Mouse (Mus musculus): ENCODE results near the gene Nupr1. TPM values are rescaled to one million over a fixed set of nuclear protein-coding genes. Genes with fewer than 3 reads are reported as not detected.

Nupr1 gene
- 0.27 and 0.35 TPM in 2 replicates for polyA plus RNA-seq (2012)

DNA sequence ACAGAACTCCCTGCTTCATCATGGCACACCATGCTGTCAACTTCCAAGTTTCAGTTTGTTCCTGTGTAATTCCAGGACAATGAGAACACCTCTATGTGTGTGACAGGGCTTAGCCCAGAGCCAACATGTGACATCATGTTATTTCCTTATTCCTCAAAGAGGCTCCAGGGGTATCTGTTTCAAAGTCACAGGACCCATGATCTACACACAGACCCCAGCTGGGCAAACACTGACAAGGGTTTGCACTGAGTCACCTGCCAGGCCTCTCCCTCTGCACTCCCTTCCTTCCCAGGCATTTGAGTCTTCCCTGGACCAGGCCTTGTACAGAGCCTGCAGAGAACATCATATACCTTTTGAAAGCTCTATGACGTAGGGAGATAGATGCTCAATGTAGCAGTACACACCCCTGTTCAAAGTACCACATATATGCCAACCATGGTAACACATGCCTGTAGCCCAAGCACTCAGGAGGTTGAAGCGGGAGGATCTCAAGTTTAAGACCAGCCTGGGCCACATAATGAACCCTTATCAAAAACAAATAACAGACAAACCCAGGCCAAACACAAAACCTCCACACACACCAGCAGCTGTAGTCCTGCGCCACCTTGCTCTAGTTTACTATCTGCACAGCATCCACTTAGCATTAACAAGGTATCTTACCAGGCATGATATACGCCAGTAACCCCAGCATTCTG, at the start of gene Nupr1:
TSS of gene Nupr1 (minus strand) at position 38 of the 695 bp plus-strand sequence.
- H3K36me3 ChIP-seq (ENCODE audit: control insufficient read depth): no peaks in the 10 kb centered on the region
- H3K4me3 ChIP-seq (replicated peaks): no peak within 1 kb of the TSS
- H3K27me3 ChIP-seq (ENCODE audit: control insufficient read depth): no peaks in the 10 kb centered on the region
- no peak for TF ChIP-seq GATA1 (IDR thresholded peaks at IDR 0.05; ENCODE audit: low read length)
- no peak for TF ChIP-seq TAL1 (IDR thresholded peaks at IDR 0.05; ENCODE audit: low read length)
- H3K4me1 ChIP-seq (ENCODE audit: control insufficient read depth): peaks cover 5% of the 10 kb centered on the region
- H3K9me3 ChIP-seq (ENCODE audit: control insufficient read depth, low read length): no peaks in the 10 kb centered on the region

DNA sequence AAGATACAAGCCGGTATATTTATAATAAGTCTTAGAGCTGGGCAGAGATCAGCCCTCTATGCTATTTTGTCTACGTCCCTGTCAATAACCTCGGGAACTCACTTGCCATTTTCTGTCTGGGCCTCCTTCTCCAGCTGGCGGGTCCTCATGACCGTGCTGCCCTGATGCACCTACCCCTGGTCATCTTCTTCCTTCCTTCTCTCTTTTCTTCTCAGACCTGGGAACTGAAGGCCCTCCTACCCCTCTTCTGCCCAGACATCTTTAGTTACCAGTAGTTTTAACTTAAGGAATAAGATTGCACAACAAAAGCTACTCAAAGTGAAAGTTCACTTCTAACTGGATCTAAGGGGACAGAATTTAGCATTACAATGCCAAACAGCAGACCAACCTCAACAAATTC, 49.0 kb upstream of the Nupr1 start:
- Histone ChIP-seq H3K4me1 (ENCODE audit: control insufficient read depth) (no peaks in the 10 kb centered on the region), H3K4me3 (replicated peaks) (no peak overlapping the region), H3K27me3 (ENCODE audit: control insufficient read depth) (no peaks in the 10 kb centered on the region), H3K9me3 (ENCODE audit: control insufficient read depth, low read length) (no peaks in the 10 kb centered on the region), H3K36me3 (ENCODE audit: control insufficient read depth) (peaks cover 29% of the 10 kb centered on the region)
- TF ChIP-seq TAL1 (IDR thresholded peaks at IDR 0.05; ENCODE audit: low read length) (no peak), GATA1 (IDR thresholded peaks at IDR 0.05; ENCODE audit: low read length) (no peak)

DNA sequence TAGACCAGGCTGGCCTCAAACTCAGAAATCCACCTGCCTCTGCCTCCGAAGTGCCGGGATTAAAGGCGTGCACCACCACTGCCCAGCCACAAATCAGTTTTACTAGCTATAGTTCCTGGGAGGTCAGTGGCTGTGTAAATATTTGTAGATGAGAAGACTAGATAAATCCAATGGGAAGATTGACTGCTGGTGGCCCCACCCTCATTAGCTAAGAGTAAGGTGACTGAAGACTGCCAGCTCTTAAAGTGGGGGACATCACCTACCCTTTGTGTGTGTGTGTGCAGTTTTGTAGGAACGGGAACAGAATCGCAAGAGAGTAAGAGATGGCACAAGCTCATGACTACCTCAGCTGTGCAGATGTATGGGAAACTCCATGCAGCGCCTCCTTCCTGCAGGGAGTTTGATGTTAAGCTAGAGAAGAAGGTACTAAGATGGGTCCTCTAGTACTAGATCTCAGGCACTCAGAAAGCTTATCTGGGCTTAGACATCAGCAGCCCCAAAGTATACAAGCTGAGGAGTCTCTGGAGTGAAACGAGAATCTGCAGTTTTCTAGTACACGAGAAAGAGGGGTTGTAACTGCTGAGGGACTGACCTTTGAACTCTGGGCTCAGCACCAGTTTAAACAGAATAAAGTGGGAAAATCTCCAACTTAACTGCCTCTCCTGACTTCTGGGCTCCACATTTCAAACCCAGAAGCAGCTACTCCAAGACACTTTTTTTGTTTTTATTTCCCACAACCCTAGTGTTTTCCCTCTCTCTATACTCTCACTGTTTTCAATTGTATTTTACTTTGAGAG, 48.1 kb upstream of the Nupr1 start:
- Histone ChIP-seq H3K27me3 (ENCODE audit: control insufficient read depth) (no peaks in the 10 kb centered on the region), H3K36me3 (ENCODE audit: control insufficient read depth) (peaks cover 38% of the 10 kb centered on the region), H3K4me3 (replicated peaks) (no peak overlapping the region), H3K4me1 (ENCODE audit: control insufficient read depth) (no peaks in the 10 kb centered on the region), H3K9me3 (ENCODE audit: control insufficient read depth, low read length) (no peaks in the 10 kb centered on the region)
- TF ChIP-seq GATA1 (IDR thresholded peaks at IDR 0.05; ENCODE audit: low read length) (no peak), TAL1 (IDR thresholded peaks at IDR 0.05; ENCODE audit: low read length) (no peak)

DNA sequence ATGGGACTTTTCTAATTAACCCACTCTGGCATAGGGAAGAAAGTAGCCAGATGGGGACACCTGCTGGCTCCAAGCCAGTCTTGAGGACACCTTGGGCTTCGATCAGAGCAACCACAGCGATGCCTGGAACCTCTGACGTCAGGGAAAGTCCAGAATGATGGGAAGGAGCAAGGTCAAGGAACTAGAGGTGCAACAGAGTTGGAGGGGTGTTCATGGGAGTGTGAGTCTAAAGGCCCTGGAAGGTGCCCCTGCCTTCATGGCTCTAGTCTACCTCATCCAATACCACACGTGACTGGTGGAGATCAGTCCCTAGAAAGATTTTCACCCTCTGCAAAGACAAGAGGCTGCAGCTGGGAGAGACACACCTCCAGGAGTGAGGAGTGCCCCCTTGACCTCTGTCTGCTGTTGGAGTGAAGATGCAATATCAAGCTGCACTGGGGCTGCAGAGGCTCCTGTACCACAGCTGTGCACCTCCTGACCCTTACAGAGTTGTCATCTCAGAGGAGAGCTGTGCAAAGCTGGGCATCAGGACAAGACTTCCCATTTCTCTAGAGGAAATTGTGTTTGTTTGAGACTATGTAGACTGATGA, 46.1 kb upstream of the Nupr1 start:
- H3K9me3 ChIP-seq (ENCODE audit: control insufficient read depth, low read length): no peaks in the 10 kb centered on the region
- H3K36me3 ChIP-seq (ENCODE audit: control insufficient read depth): peaks cover 57% of the 10 kb centered on the region
- TF ChIP-seq GATA1 (IDR thresholded peaks at IDR 0.05; ENCODE audit: low read length): no peak
- TF ChIP-seq TAL1 (IDR thresholded peaks at IDR 0.05; ENCODE audit: low read length): no peak
- no peaks in the 10 kb centered on the region for H3K4me1 ChIP-seq (ENCODE audit: control insufficient read depth)
- no peak overlapping the region for H3K4me3 ChIP-seq (replicated peaks)
- H3K27me3 ChIP-seq (ENCODE audit: control insufficient read depth): no peaks in the 10 kb centered on the region

DNA sequence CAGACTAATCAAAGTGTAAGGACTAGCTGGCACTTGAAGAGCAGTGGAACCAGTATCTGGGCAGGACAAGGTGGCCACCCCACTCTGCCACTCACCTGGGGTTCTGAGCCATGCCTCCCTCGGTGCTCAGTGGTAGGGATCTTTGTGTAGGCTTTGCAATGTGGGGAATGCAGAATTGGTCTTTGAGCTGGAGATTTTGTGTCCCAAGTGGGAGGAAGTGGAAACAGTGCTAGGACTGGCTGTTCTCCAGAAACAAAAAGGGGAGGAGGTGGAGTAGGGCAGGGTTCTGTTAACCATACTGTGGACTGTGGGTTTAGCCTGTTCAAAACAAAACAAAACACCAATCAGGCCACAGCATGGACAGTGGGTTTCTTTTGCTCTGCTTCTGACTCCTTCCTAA, 45.5 kb upstream of the Nupr1 start, which contains the start of gene Sult1a1:
TSS of gene Sult1a1 (minus strand) at position 226 of the 400 bp plus-strand sequence.
- Histone ChIP-seq H3K36me3 (ENCODE audit: control insufficient read depth) (peaks cover 62% of the 10 kb centered on the region), H3K9me3 (ENCODE audit: control insufficient read depth, low read length) (no peaks in the 10 kb centered on the region), H3K4me3 (replicated peaks) (no peak within 1 kb of the TSS), H3K4me1 (ENCODE audit: control insufficient read depth) (no peaks in the 10 kb centered on the region), H3K27me3 (ENCODE audit: control insufficient read depth) (no peaks in the 10 kb centered on the region)
- TF ChIP-seq GATA1 (IDR thresholded peaks at IDR 0.05; ENCODE audit: low read length) (no peak), TAL1 (IDR thresholded peaks at IDR 0.05; ENCODE audit: low read length) (no peak)

DNA sequence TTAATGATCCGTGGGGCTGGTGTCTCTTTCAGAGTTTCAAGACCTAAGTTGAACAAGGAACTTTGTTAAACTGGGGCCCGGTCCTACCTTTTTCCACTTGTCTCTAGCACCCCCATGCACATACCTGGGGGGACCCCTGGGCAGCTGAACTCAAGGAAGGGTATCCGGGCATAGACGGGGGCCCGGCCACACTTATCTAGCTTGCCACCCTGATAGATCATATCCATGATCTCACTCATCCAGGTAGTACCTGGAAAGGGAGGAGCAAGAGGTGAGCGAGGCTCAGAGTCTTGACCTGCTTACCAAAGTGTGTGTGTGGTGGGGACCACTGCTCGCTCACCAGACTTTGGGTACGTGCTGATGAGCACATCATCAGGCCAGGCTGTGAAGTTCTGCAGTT, 44.4 kb upstream of the Nupr1 start:
- Histone ChIP-seq H3K4me3 (replicated peaks) (no peak overlapping the region), H3K27me3 (ENCODE audit: control insufficient read depth) (no peaks in the 10 kb centered on the region), H3K9me3 (ENCODE audit: control insufficient read depth, low read length) (no peaks in the 10 kb centered on the region), H3K36me3 (ENCODE audit: control insufficient read depth) (peaks cover 73% of the 10 kb centered on the region), H3K4me1 (ENCODE audit: control insufficient read depth) (no peaks in the 10 kb centered on the region)
- TF ChIP-seq TAL1 (IDR thresholded peaks at IDR 0.05; ENCODE audit: low read length) (no peak), GATA1 (IDR thresholded peaks at IDR 0.05; ENCODE audit: low read length) (no peak)

DNA sequence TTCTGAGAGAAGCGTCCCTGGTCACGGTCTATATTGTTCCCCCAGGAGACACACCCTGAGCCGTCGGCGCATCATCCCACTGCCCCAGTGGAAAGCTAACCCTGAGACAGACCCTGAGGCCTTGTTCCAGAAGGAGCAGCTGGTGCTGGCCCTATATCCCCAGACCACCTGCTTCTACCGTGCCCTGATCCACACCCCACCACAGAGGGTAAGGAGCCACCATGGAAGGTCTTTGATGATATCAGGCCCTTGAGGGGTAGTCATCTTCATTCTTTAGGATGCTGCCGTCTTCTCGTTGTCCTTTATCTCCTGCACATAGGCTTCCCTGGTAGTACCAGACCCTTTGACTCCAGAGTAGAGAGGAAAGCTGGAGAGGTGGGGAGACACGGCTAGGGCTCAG, 41.5 kb upstream of the Nupr1 start:
- Histone ChIP-seq H3K4me1 (ENCODE audit: control insufficient read depth) (no peaks in the 10 kb centered on the region), H3K4me3 (replicated peaks) (no peak overlapping the region), H3K9me3 (ENCODE audit: control insufficient read depth, low read length) (no peaks in the 10 kb centered on the region), H3K36me3 (ENCODE audit: control insufficient read depth) (peaks cover 86% of the 10 kb centered on the region), H3K27me3 (ENCODE audit: control insufficient read depth) (no peaks in the 10 kb centered on the region)
- TF ChIP-seq TAL1 (IDR thresholded peaks at IDR 0.05; ENCODE audit: low read length) (no peak), GATA1 (IDR thresholded peaks at IDR 0.05; ENCODE audit: low read length) (no peak)

DNA sequence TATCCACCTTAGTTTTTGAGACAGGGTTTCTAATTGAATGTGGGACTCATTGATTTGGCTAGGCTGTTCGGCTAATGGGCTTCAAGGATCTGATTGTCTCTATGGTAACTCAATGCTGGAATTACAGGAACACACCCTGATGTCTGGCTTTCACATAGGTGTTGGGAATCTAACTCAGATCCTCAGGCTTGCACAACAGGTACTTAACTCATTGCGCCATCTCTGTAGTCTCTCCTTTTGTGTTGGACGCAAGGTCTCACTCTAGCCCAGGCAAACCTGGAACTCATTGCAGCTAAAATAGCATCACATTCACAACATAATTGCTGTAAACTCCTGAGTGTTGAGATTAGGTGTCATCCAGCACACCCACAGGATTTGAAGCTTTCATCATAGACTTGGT, 39.5 kb upstream of the Nupr1 start:
- H3K4me3 ChIP-seq (replicated peaks): no peak overlapping the region
- TF ChIP-seq TAL1 (IDR thresholded peaks at IDR 0.05; ENCODE audit: low read length) (no peak), GATA1 (IDR thresholded peaks at IDR 0.05; ENCODE audit: low read length) (no peak)
- no peaks in the 10 kb centered on the region for H3K27me3 ChIP-seq (ENCODE audit: control insufficient read depth)
- no peaks in the 10 kb centered on the region for H3K4me1 ChIP-seq (ENCODE audit: control insufficient read depth)
- no peaks in the 10 kb centered on the region for H3K9me3 ChIP-seq (ENCODE audit: control insufficient read depth, low read length)
- peaks cover 90% of the 10 kb centered on the region for H3K36me3 ChIP-seq (ENCODE audit: control insufficient read depth)

DNA sequence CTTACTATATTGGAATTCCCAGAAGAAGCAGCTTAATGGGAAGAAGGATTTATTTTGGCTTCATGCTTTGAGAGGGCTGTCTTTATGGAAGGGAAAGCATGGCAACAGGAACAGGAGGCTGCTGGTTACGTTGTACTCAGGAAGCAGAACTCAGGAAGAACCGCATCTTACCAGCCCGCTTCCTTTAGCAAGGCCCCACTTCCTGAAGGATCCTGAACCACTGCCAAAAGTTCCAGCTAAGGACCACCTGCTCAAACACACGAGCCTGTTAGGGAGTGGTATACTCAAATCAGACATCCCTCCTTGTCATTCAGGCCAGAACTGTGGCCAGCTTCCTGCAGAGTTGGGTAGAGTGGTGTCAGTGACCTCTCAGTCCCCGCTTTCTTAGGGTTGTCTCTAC, 37.8 kb upstream of the Nupr1 start:
- Histone ChIP-seq H3K4me1 (ENCODE audit: control insufficient read depth) (peaks cover 4% of the 10 kb centered on the region; the same call in 1 of the 2 replicates), H3K36me3 (ENCODE audit: control insufficient read depth) (peaks cover 91% of the 10 kb centered on the region)
- TF ChIP-seq TAL1 (IDR thresholded peaks at IDR 0.05; ENCODE audit: low read length): no peak
- TF ChIP-seq GATA1 (IDR thresholded peaks at IDR 0.05; ENCODE audit: low read length): no peak

More for the DNA sequence above, 37.8 kb upstream of the Nupr1 start:
- Histone ChIP-seq H3K9me3 (ENCODE audit: control insufficient read depth, low read length) (no peaks in the 10 kb centered on the region), H3K27me3 (ENCODE audit: control insufficient read depth) (no peaks in the 10 kb centered on the region), H3K4me3 (replicated peaks) (no peak overlapping the region)

Data from erythroblast, embryonic 14.5 days (primary cell).